Comparison of ENCODE assay signal across 11 mouse cellular contexts in genomic region chr14:48456305-48457092, GRCm38 (mm10). TPM values are rescaled to one million over a fixed set of nuclear protein-coding genes. Genes with fewer than 3 reads are reported as not detected.
A peak's percentile ranks its signal among the peaks of the same experiment; 100 is the strongest.
DNase-seq lines count a peak whose midpoint lies in the region; ATAC-seq lines count a peak whose summit lies in the region.
"Had no signal": no experiment of that assay in that cellular context is flagged by ENCODE, and none has a peak within 500 bp of the region (broad histone marks: within the 10 kb centered on the region; RNA-seq: fewer than 3 reads in every experiment).

No protein-coding gene starts in this region.

- ATAC-seq in heart, embryonic 12.5 days (ENCODE audit: insufficient number of reproducible peaks, low FRiP score), result no peak
- ATAC-seq in midbrain, embryonic 13.5 days, result peak; percentile 98

- peaks cover 8% of the 10 kb centered on the region; the same call in 1 of the 2 replicates for H3K36me3 ChIP-seq in heart, embryonic 12.5 days
- H3K36me3 ChIP-seq in hindbrain, embryonic 10.5 days, result peaks cover 17% of the 10 kb centered on the region
- H3K36me3 ChIP-seq in midbrain, embryonic 13.5 days, result peaks cover 15% of the 10 kb centered on the region; the same call in 1 of the 2 replicates

- 52% methylated on average over 12 of the region's 12 CpGs for WGBS in heart, embryonic 12.5 days
- 62% methylated on average over 12 of the region's 12 CpGs for WGBS in hindbrain, embryonic 10.5 days
- WGBS in midbrain, embryonic 13.5 days, result 27% methylated on average over 12 of the region's 12 CpGs

- H3K9me3 ChIP-seq in heart, embryonic 12.5 days (replicated peaks), result no peaks in the 10 kb centered on the region
- H3K9me3 ChIP-seq in hindbrain, embryonic 10.5 days, result no peaks in the 10 kb centered on the region
- no peaks in the 10 kb centered on the region for H3K9me3 ChIP-seq in midbrain, embryonic 13.5 days
- H3K9me3 ChIP-seq: liver, embryonic 15.5 days had no signal

- no peak overlapping the region for H3K27ac ChIP-seq in heart, embryonic 12.5 days (ENCODE audit: poor library complexity, severe bottlenecking)
- H3K27ac ChIP-seq in hindbrain, embryonic 10.5 days, result no peak overlapping the region
- peak overlapping the region; percentile 15 for H3K27ac ChIP-seq in midbrain, embryonic 13.5 days
- H3K27ac ChIP-seq: liver, embryonic 15.5 days had no signal

- no peak overlapping the region for H3K4me3 ChIP-seq in heart, embryonic 12.5 days
- no peak overlapping the region for H3K4me3 ChIP-seq in hindbrain, embryonic 10.5 days
- H3K4me3 ChIP-seq in midbrain, embryonic 13.5 days (replicated peaks), result no peak overlapping the region
- H3K4me3 ChIP-seq: liver, embryonic 15.5 days had no signal

- H3K27me3 ChIP-seq in heart, embryonic 12.5 days (replicated peaks), result peaks cover 10% of the 10 kb centered on the region
- no peaks in the 10 kb centered on the region for H3K27me3 ChIP-seq in hindbrain, embryonic 10.5 days (ENCODE audit: insufficient read depth, poor library complexity, severe bottlenecking)
- H3K27me3 ChIP-seq in midbrain, embryonic 13.5 days, result 0 out of 2 replicates have a peak, but pooled peaks cover 2% of the 10 kb centered on the region
- H3K27me3 ChIP-seq: liver, embryonic 15.5 days had no signal

- peak overlapping the region; percentile 24; the same call in 1 of the 2 replicates for H3K4me2 ChIP-seq in heart, embryonic 12.5 days
- H3K4me2 ChIP-seq in midbrain, embryonic 13.5 days (replicated peaks), result peak overlapping the region; percentile 19; the same call in 1 of the 2 replicates
- H3K4me2 ChIP-seq: liver, embryonic 15.5 days had no signal

- no peak overlapping the region for H3K9ac ChIP-seq in heart, embryonic 12.5 days
- no peak overlapping the region for H3K9ac ChIP-seq in midbrain, embryonic 13.5 days (replicated peaks)
- H3K9ac ChIP-seq: liver, embryonic 15.5 days had no signal

- H3K4me1 ChIP-seq in heart, embryonic 12.5 days (replicated peaks), result peaks cover 25% of the 10 kb centered on the region
- peaks cover 18% of the 10 kb centered on the region for H3K4me1 ChIP-seq in hindbrain, embryonic 10.5 days (replicated peaks)
- H3K4me1 ChIP-seq in midbrain, embryonic 13.5 days (replicated peaks), result peaks cover 44% of the 10 kb centered on the region
- H3K4me1 ChIP-seq: liver, embryonic 15.5 days had no signal

- no peak for DNase-seq in heart, adult 9 months (ENCODE audit: low spot score in 2 of 2)
- DNase-seq in embryo, embryonic 11 days, result peak; percentile 67
- peak; percentile 30 for DNase-seq in hindbrain, embryonic 10.5 days (ENCODE audit: low spot score)
- DNase-seq in cerebellum, postnatal 14 days, result no peak
- no peak for DNase-seq in layer of hippocampus, adult 11-12 months (ENCODE audit: low spot score)
- DNase-seq in ovary, postnatal 10 days (ENCODE audit: low spot score), result no peak
- DNase-seq: kidney, postnatal 10 days; right cerebral cortex, adult 18-20 months had no signal

RNA-seq across cellular contexts. Expression of gene Tmem260, which starts 10.6 kb away (rescaled TPM):
- 17.2 and 18.2 TPM in 2 replicates for polyA plus RNA-seq in heart, embryonic 12.5 days (2016; fragmentation: Nextera tagmentation; extraction: Ambion mirVana)
- 18.1 TPM in 2 replicates for polyA plus RNA-seq in hindbrain, embryonic 10.5 days (2016; fragmentation: Nextera tagmentation; extraction: Ambion mirVana)
- 22.4 and 23.0 TPM in 2 replicates for polyA plus RNA-seq in midbrain, embryonic 13.5 days (2015; fragmentation: Nextera tagmentation; extraction: Ambion mirVana)

Comparison
In these comparisons a context has a peak if more than half of its experiments do, and no peak if none do; other contexts are left out.
1. DNase-seq: peak in embryo, embryonic 11 days (single experiment) and hindbrain, embryonic 10.5 days (single experiment); none in heart, adult 9 months (0 of 2), cerebellum, postnatal 14 days (0 of 2), layer of hippocampus, adult 11-12 months (single experiment) and ovary, postnatal 10 days (single experiment).